Mouse (Mus musculus) MEL (cell line): Measurements from ENCODE around the gene Paqr9. TPM values are rescaled to one million over a fixed set of nuclear protein-coding genes. Genes with fewer than 3 reads are reported as not detected.

Experiments
- DNase-seq: peaks from one replicate; pipeline ENCODE4 v3.0.0; 2011; ENCODE audit warnings: low read depth, low spot score
- H3K27ac ChIP-seq: 2 replicates; pipeline ENCODE4 v1.5.1; 2012; ENCODE audit warnings: low read depth, mild to moderate bottlenecking, control low read depth, low read length, moderate library complexity; ENCODE audit not compliant: control insufficient read depth
- H3K27me3 ChIP-seq, 2 experiments: fragments of 150-350 bp in 1 of 2; sonication (generic) in 1 of 2; 2 replicates each; pipeline ENCODE4 v1.6.1; 2012; ENCODE audit warnings: low read length in 2 of 2, mild to moderate bottlenecking in 2 of 2, improper control_type of control experiment in 1 of 2, moderate library complexity in 1 of 2; ENCODE audit not compliant: insufficient read depth in 2 of 2, control insufficient read depth in 1 of 2
- H3K36me3 ChIP-seq, 2 experiments: 2 replicates each; pipeline ENCODE4 v1.6.1; 2012 to 2014; ENCODE audit warnings: low read length in 2 of 2, improper control_type of control experiment in 1 of 2, inconsistent platforms in 1 of 2, mild to moderate bottlenecking in 1 of 2; ENCODE audit not compliant: insufficient read depth in 2 of 2, control insufficient read depth in 1 of 2
- H3K4me1 ChIP-seq, 2 experiments: fragments of 150-350 bp in 1 of 2; sonication (generic) in 1 of 2; 2 replicates each; pipeline ENCODE4 v1.6.1; 2012; ENCODE audit warnings: low read length in 2 of 2, improper control_type of control experiment in 1 of 2, mild to moderate bottlenecking in 1 of 2; ENCODE audit not compliant: insufficient read depth in 2 of 2, control insufficient read depth in 1 of 2
- H3K4me3 ChIP-seq, 2 experiments: fragments of 150-350 bp in 1 of 2; sonication (generic) in 1 of 2; 2 replicates each; pipeline ENCODE4 v1.5.1; 2012; ENCODE audit warnings: low read depth in 2 of 2, low read length in 2 of 2, mild to moderate bottlenecking in 2 of 2, moderate library complexity in 2 of 2, control low read depth in 1 of 2, improper control_type of control experiment in 1 of 2; ENCODE audit not compliant: control insufficient read depth in 1 of 2, insufficient read depth in 1 of 2
- H3K79me2 ChIP-seq: 2 replicates; pipeline ENCODE4 v1.6.1; 2012; ENCODE audit warnings: mild to moderate bottlenecking, low read length, moderate library complexity; ENCODE audit not compliant: control insufficient read depth, poor library complexity, insufficient read depth
- H3K9ac ChIP-seq: 2 replicates; pipeline ENCODE4 v1.6.1; 2012; ENCODE audit warnings: low read depth, mild to moderate bottlenecking, control low read depth, low read length, moderate library complexity; ENCODE audit not compliant: control insufficient read depth, poor library complexity, severe bottlenecking
- H3K9me3 ChIP-seq: fragments of 150-350 bp; sonication (generic); replicated peaks from 2 replicates; pipeline ENCODE4 v1.6.1; 2012; ENCODE audit warnings: mild to moderate bottlenecking, low read length, improper control_type of control experiment, moderate library complexity; ENCODE audit not compliant: insufficient read depth
- BHLHE40 ChIP-seq: IDR thresholded peaks from 2 replicates; pipeline ENCODE4 v1.6.1; 2012; ENCODE audit warnings: low read depth, mild to moderate bottlenecking, inconsistent platforms, low read length, improper control_type of control experiment, borderline replicate concordance
- CHD2 ChIP-seq: IDR thresholded peaks from 2 replicates; pipeline ENCODE4 v1.6.1; 2011; ENCODE audit warnings: low read length, improper control_type of control experiment
- CTCF ChIP-seq, 3 experiments: IDR thresholded peaks in 2 of 3; conservative IDR thresholded peaks in 1 of 3; 2 replicates each; pipeline ENCODE4 v1.5.1; 2011 to 2012; ENCODE audit warnings: low read length in 3 of 3, low read depth in 2 of 3, mild to moderate bottlenecking in 2 of 3, improper control_type of control experiment in 1 of 3, inconsistent platforms in 1 of 3, mixed read lengths in 1 of 3, moderate library complexity in 1 of 3; ENCODE audit not compliant: control insufficient read depth in 1 of 3, insufficient read depth in 1 of 3, poor library complexity in 1 of 3, severe bottlenecking in 1 of 3
- ELF1 ChIP-seq: IDR thresholded peaks from 2 replicates; pipeline ENCODE4 v1.6.1; 2014; ENCODE audit warnings: low read depth, mild to moderate bottlenecking, inconsistent platforms, low read length, improper control_type of control experiment, moderate library complexity
- EP300 ChIP-seq, 2 experiments: IDR thresholded peaks; 2 replicates each; pipeline ENCODE4 v1.6.1; 2011; ENCODE audit warnings: improper control_type of control experiment in 2 of 2, low read length in 2 of 2, low read depth in 1 of 2, mild to moderate bottlenecking in 1 of 2
- ETS1 ChIP-seq: IDR thresholded peaks from 2 replicates; pipeline ENCODE4 v1.6.1; 2012; ENCODE audit warnings: low read depth, mild to moderate bottlenecking, inconsistent platforms, low read length, improper control_type of control experiment, moderate library complexity
- GATA1 ChIP-seq: IDR thresholded peaks from 2 replicates; pipeline ENCODE4 v1.6.1; 2011; ENCODE audit warnings: low read depth, low read length, improper control_type of control experiment
- KAT2A ChIP-seq: conservative IDR thresholded peaks from 2 replicates; pipeline ENCODE4 v1.6.1; 2012; ENCODE audit warnings: low read depth, low read length, improper control_type of control experiment, inconsistent platforms
- MAX ChIP-seq: IDR thresholded peaks from 2 replicates; pipeline ENCODE4 v1.6.1; 2011; ENCODE audit warnings: low read length, improper control_type of control experiment
- MEF2A ChIP-seq: IDR thresholded peaks from 2 replicates; pipeline ENCODE4 v1.6.1; 2014; ENCODE audit warnings: low read depth, mild to moderate bottlenecking, inconsistent platforms, low read length, improper control_type of control experiment; ENCODE audit not compliant: poor library complexity, insufficient replicate concordance, severe bottlenecking; ENCODE audit errors: extremely low read depth
- MXI1 ChIP-seq: IDR thresholded peaks from 2 replicates; pipeline ENCODE4 v1.6.1; 2011; ENCODE audit warnings: mild to moderate bottlenecking, low read depth, low read length, improper control_type of control experiment
- MYC ChIP-seq: IDR thresholded peaks from 2 replicates; pipeline ENCODE4 v1.6.1; 2011; ENCODE audit warnings: low read depth, mild to moderate bottlenecking, low read length, improper control_type of control experiment, moderate library complexity
- NELFE ChIP-seq: IDR thresholded peaks from 2 replicates; pipeline ENCODE4 v1.6.1; 2011; ENCODE audit warnings: low read depth, low read length, improper control_type of control experiment
- POLR2A ChIP-seq, 2 experiments: IDR thresholded peaks; 2 replicates each; pipeline ENCODE4 v1.6.1; 2011 to 2012; ENCODE audit warnings: low read length in 2 of 2, mild to moderate bottlenecking in 2 of 2, control low read depth in 1 of 2, improper control_type of control experiment in 1 of 2, low read depth in 1 of 2, moderate library complexity in 1 of 2; ENCODE audit not compliant: control insufficient read depth in 1 of 2, insufficient read depth in 1 of 2, poor library complexity in 1 of 2
- RAD21 ChIP-seq: IDR thresholded peaks from 2 replicates; pipeline ENCODE4 v1.6.1; 2011; ENCODE audit warnings: mild to moderate bottlenecking, low read depth, low read length, improper control_type of control experiment
- RCOR1 ChIP-seq: IDR thresholded peaks from 2 replicates; pipeline ENCODE4 v1.6.1; 2012; ENCODE audit warnings: low read depth, mild to moderate bottlenecking, inconsistent platforms, low read length, improper control_type of control experiment
- TAL1 ChIP-seq: IDR thresholded peaks from 2 replicates; pipeline ENCODE4 v1.6.1; 2012; ENCODE audit warnings: mild to moderate bottlenecking, inconsistent platforms, low read length, moderate library complexity, mixed read lengths
- TBP ChIP-seq: IDR thresholded peaks from 2 replicates; pipeline ENCODE4 v1.8.0; 2011; ENCODE audit warnings: low read depth, low read length, improper control_type of control experiment
- USF1 ChIP-seq: IDR thresholded peaks from 2 replicates; pipeline ENCODE4 v1.6.1; 2014; ENCODE audit warnings: low read depth, mild to moderate bottlenecking, inconsistent platforms, low read length, improper control_type of control experiment, moderate library complexity
- USF2 ChIP-seq, 2 experiments: IDR thresholded peaks; 2 replicates each; pipeline ENCODE4 v1.6.1; 2011 to 2012; ENCODE audit warnings: improper control_type of control experiment in 2 of 2, low read length in 2 of 2, borderline replicate concordance in 1 of 2, inconsistent platforms in 1 of 2, low read depth in 1 of 2, mild to moderate bottlenecking in 1 of 2; ENCODE audit not compliant: insufficient read depth in 1 of 2
- ZC3H11A ChIP-seq: IDR thresholded peaks from 2 replicates; pipeline ENCODE4 v1.6.1; 2012; ENCODE audit warnings: low read depth, mild to moderate bottlenecking, inconsistent platforms, low read length, improper control_type of control experiment
- ZKSCAN1 ChIP-seq: IDR thresholded peaks from 2 replicates; pipeline ENCODE4 v1.6.1; 2012; ENCODE audit warnings: low read depth, mild to moderate bottlenecking, inconsistent platforms, low read length, improper control_type of control experiment, moderate library complexity
- polyA plus RNA-seq, 2 experiments: library from polyadenylated mRNA; stranded (reverse) in 1 of 2; unstranded in 1 of 2; fragments of >175 nt in 1 of 2; fragments of >200 nt in 1 of 2; gene quantifications; 2 replicates each; pipeline versions ENCODE4 v1.2.1 to v1.2.4; 2012; ENCODE audit warnings: low replicate concordance in 2 of 2, low read depth in 1 of 2; ENCODE audit not compliant: insufficient read length in 2 of 2, insufficient read depth in 1 of 2, missing spikeins in 1 of 2
- total RNA-seq: library from RNA; depleted of rRNA; stranded (reverse); fragments of 300-350 nt; gene quantifications from 2 replicates; pipeline ENCODE4 v1.2.3, GENCODE M21; 2012

Paqr9 gene
- total and polyA plus RNA-seq, 3 experiments = 18.0 to 46.0 (median 24.8) TPM

DNA sequence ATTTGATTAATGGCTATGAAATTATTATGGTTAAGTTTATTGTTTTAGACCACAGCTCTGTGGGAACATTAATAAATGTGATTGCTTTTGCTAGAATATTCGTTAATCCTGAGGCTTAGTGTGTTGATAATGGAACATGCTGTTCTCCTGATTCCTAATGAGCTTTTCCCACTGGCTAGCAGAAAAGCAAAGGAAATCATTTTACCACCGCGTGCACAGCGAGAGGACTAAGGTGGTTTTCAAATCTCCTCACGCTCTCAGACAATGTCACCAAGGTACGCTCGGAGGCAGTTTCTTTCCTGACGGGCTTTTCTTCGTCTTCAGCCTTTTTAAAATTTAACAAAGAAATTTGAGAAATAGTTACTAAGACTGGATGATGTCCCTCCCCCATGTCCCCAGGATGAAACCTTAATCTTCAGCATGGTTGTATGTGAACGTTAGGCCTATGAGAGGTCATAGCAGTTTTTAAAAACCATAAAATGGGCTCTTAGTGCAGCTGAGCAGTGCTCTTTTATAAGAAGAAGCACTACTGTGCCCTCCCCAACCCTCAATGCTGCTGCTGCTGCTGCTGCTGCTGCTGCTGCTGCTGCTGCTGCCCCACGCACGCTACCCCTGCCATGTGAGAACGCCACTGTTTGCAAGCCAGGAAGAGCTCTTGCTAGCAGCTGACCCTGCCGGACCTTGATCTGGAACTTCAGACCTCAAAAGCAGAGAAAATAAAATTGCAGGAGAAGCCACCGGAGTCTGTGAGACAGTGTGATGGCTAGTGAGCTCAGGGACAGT lies 17.6 kb upstream of the Paqr9 start:
- H3K9me3 ChIP-seq = no peaks in the 10 kb centered on the region
- H3K27me3 ChIP-seq = no peaks in the 10 kb centered on the region
- H3K79me2 ChIP-seq = no peaks in the 10 kb centered on the region
- peaks cover 0 to 7% of the 10 kb centered on the region in 2 experiments; a peak in 2 of 4 replicates for H3K36me3 ChIP-seq
- no peak overlapping the region for H3K27ac ChIP-seq
- TF ChIP-seq MYC = no peak
- TF ChIP-seq KAT2A = no peak
- no peak for TF ChIP-seq ZKSCAN1
- no peak for TF ChIP-seq RAD21
- TF ChIP-seq RCOR1 = no peak
- TF ChIP-seq GATA1 = no peak
- TF ChIP-seq CTCF (IDR thresholded peaks at IDR 0.05 in 2 of 3, conservative IDR thresholded peaks at IDR 0.05 in 1 of 3; ENCODE audit: control insufficient read depth in 1 of 3, insufficient read depth in 1 of 3, low read depth in 2 of 3, low read length in 3 of 3, poor library complexity in 1 of 3, severe bottlenecking in 1 of 3) = no peak
- TF ChIP-seq USF1 = no peak
- TF ChIP-seq MXI1 = no peak
- TF ChIP-seq ETS1 = no peak
- TF ChIP-seq MEF2A = no peak
- no peak for TF ChIP-seq ZC3H11A
- no peak for TF ChIP-seq EP300 (IDR thresholded peaks at IDR 0.05; ENCODE audit: low read depth in 1 of 2, low read length in 2 of 2)
- no peak for TF ChIP-seq TAL1
- TF ChIP-seq MAX = no peak
- TF ChIP-seq TBP = no peak
- no peak for TF ChIP-seq POLR2A (IDR thresholded peaks at IDR 0.05; ENCODE audit: control insufficient read depth in 1 of 2, insufficient read depth in 1 of 2, low read depth in 1 of 2, low read length in 2 of 2, poor library complexity in 1 of 2)
- TF ChIP-seq, all 39 proteins: peak for 0
- no peak for DNase-seq
- Histone ChIP-seq H3K9ac (no peak overlapping the region), H3K4me3 (no peak overlapping the region), H3K4me1 (peaks cover 2 to 3% of the 10 kb centered on the region in 2 experiments; a peak in 3 of 4 replicates)

DNA sequence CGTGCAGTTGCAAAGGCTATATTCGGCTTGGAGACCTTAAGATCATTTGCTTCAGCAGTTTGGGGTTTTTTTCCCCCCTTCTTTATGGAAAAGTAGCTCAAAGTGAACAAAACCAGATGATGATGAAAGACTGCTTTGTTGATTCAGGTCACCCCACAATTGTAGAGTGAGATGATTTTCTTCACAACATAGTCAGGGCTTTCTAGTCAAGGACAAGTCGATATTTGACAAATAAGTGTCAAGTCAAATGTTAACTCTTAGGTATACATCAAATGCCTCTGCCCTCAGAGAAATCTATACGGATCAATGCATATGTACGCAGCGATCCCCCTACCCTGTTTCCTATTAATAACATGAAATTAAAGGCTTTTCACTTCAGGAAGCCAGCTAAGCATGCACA lies 17.0 kb upstream of the Paqr9 start:
- no peak for TF ChIP-seq USF1
- no peak for TF ChIP-seq USF2 (IDR thresholded peaks at IDR 0.05; ENCODE audit: borderline replicate concordance in 1 of 2, insufficient read depth in 1 of 2, low read depth in 1 of 2, low read length in 2 of 2)
- TF ChIP-seq ELF1 = no peak
- no peak for TF ChIP-seq BHLHE40
- no peak for TF ChIP-seq KAT2A
- no peak for TF ChIP-seq POLR2A (IDR thresholded peaks at IDR 0.05; ENCODE audit: control insufficient read depth in 1 of 2, insufficient read depth in 1 of 2, low read depth in 1 of 2, low read length in 2 of 2, poor library complexity in 1 of 2)
- no peak for TF ChIP-seq ETS1
- no peak for TF ChIP-seq NELFE
- TF ChIP-seq CHD2 = no peak
- peaks cover 0 to 11% of the 10 kb centered on the region in 2 experiments; a peak in 2 of 4 replicates for H3K36me3 ChIP-seq
- H3K27me3 ChIP-seq = no peaks in the 10 kb centered on the region
- H3K4me3 ChIP-seq = no peak overlapping the region
- no peaks in the 10 kb centered on the region for H3K79me2 ChIP-seq
- H3K9ac ChIP-seq = no peak overlapping the region
- H3K9me3 ChIP-seq = no peaks in the 10 kb centered on the region
- no peak overlapping the region for H3K27ac ChIP-seq
- peaks cover 4 to 7% of the 10 kb centered on the region in 2 experiments for H3K4me1 ChIP-seq
- no peak for DNase-seq
